Mouse (Mus musculus): ENCODE data around the gene Tshz2. TPM values are rescaled to one million over a fixed set of nuclear protein-coding genes. Genes with fewer than 3 reads are reported as not detected.

The Tshz2 gene
- polyA plus RNA-seq, 1 experiment: not detected

DNA sequence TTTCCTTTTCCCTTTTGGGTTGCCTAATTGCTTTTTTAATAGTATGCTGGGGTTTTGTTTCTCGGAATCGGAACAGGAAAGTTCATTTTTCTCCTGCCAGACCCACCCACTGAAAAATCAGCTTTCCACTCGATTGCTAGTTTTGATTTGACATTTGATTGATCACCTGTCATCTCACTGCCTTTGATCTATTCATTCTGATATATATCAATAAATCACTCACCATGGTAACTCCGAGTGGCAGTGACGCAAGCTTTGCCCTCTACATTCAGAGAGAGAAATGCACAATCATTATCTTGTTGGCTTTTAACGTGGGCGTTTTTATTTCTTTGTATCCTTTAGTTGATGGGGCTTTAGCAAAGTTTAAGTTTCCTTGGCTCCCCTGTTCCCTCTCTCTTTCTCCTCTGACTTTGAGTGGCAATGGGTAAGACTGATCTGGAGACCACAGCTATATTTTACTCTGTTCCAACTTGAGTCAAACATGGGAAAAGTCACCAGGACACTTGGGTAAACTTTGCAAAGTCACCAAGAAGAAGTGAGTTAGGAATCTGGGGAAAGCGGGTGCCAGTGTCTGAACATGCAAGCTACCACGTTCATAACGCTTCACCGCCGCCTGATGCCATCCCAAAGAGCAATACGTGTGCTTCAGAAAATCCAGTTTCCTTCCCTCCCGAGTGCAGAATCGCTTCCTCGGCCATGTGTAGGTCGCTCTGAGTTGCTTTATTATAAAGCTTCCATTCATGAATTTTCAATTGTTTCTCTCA lies 2.0 kb downstream of the Tshz2 start:
- H3K4me3 ChIP-seq (ENCODE audit: insufficient read depth, poor library complexity, severe bottlenecking): no peak overlapping the region

GRCm38 (mm10) chr2:169635428-169635827 lies 2.6 kb downstream of the Tshz2 start:
- TF ChIP-seq MYOD1 (IDR thresholded peaks at IDR 0.05; ENCODE audit: control insufficient read depth, insufficient read length, low read depth) (no peak), FOSL1 (IDR thresholded peaks at IDR 0.05; ENCODE audit: insufficient read depth, low read length, poor library complexity, severe bottlenecking) (no peak), CEBPB (IDR thresholded peaks at IDR 0.05; ENCODE audit: low read depth) (no peak), CTCF (IDR thresholded peaks at IDR 0.05; ENCODE audit: control insufficient read depth, insufficient read depth, insufficient read length) (no peak)
- H3K4me3 ChIP-seq (ENCODE audit: insufficient read depth, poor library complexity, severe bottlenecking): no peak overlapping the region
- H3K27me3 ChIP-seq (ENCODE audit: control insufficient read depth, insufficient read depth, insufficient read length): no peaks in the 10 kb centered on the region
- H3ac ChIP-seq (ENCODE audit: control insufficient read depth, insufficient read length, low read depth): no peak overlapping the region
- no peaks in the 10 kb centered on the region for H3K36me3 ChIP-seq (ENCODE audit: control insufficient read depth, insufficient read depth)
- H3K79me2 ChIP-seq (ENCODE audit: control insufficient read depth, insufficient read depth): no peaks in the 10 kb centered on the region
- H3K79me3 ChIP-seq (ENCODE audit: low read depth): no peaks in the 10 kb centered on the region

More for the DNA sequence above, 2.0 kb downstream of the Tshz2 start:
- Histone ChIP-seq H3K27me3 (ENCODE audit: control insufficient read depth, insufficient read depth, insufficient read length) (no peaks in the 10 kb centered on the region), H3K79me2 (ENCODE audit: control insufficient read depth, insufficient read depth) (no peaks in the 10 kb centered on the region), H3ac (ENCODE audit: control insufficient read depth, insufficient read length, low read depth) (no peak overlapping the region), H3K36me3 (ENCODE audit: control insufficient read depth, insufficient read depth) (no peaks in the 10 kb centered on the region), H3K79me3 (ENCODE audit: low read depth) (no peaks in the 10 kb centered on the region)
- TF ChIP-seq MYOG (IDR thresholded peaks at IDR 0.05; ENCODE audit: control insufficient read depth, extremely low read depth, insufficient read length) (no peak), MYOD1 (IDR thresholded peaks at IDR 0.05; ENCODE audit: control insufficient read depth, insufficient read length, low read depth) (no peak), MAX (IDR thresholded peaks at IDR 0.05) (no peak), FOSL1 (IDR thresholded peaks at IDR 0.05; ENCODE audit: insufficient read depth, low read length, poor library complexity, severe bottlenecking) (no peak), USF1 (IDR thresholded peaks at IDR 0.05; ENCODE audit: low read depth) (no peak), CTCF (IDR thresholded peaks at IDR 0.05; ENCODE audit: control insufficient read depth, insufficient read depth, insufficient read length) (no peak), CEBPB (IDR thresholded peaks at IDR 0.05; ENCODE audit: low read depth) (no peak)

- H3K4me3 ChIP-seq (ENCODE audit: insufficient read depth, poor library complexity, severe bottlenecking): no peak overlapping the region
Observed at GRCm38 (mm10) chr2:169636414-169636813, 3.6 kb downstream of the Tshz2 start.

DNA sequence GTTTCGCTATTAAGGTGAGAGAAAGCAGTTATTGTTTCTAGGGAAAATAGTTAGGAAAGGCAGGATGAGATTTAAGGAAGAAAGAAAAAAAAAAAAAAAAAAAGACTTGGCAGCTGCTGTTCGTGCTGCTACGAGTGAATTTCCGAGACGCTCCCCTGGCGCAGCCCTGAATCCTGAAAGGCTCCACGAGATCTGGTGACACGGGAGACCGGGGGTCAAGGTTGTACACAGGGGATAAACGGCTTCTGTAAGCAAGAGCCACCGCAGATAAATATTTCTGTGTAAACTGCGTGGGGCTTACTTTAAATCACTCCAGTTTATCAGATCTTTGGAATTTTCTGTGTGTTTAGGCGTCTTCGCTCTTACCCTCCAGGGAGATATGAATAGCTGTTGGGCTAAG lies 8.7 kb downstream of the Tshz2 start:
- Histone ChIP-seq H3ac (ENCODE audit: control insufficient read depth, insufficient read length, low read depth) (no peak overlapping the region), H3K79me3 (ENCODE audit: low read depth) (no peaks in the 10 kb centered on the region), H3K36me3 (ENCODE audit: control insufficient read depth, insufficient read depth) (no peaks in the 10 kb centered on the region), H3K79me2 (ENCODE audit: control insufficient read depth, insufficient read depth) (no peaks in the 10 kb centered on the region), H3K4me3 (ENCODE audit: insufficient read depth, poor library complexity, severe bottlenecking) (no peak overlapping the region), H3K27me3 (ENCODE audit: control insufficient read depth, insufficient read depth, insufficient read length) (no peaks in the 10 kb centered on the region)
- no peak for TF ChIP-seq MYOD1 (IDR thresholded peaks at IDR 0.05; ENCODE audit: control insufficient read depth, insufficient read length, low read depth)
- no peak for TF ChIP-seq FOSL1 (IDR thresholded peaks at IDR 0.05; ENCODE audit: insufficient read depth, low read length, poor library complexity, severe bottlenecking)

More at GRCm38 (mm10) chr2:169636414-169636813, 3.6 kb downstream of the Tshz2 start:
- H3K27me3 ChIP-seq (ENCODE audit: control insufficient read depth, insufficient read depth, insufficient read length): no peaks in the 10 kb centered on the region
- H3K36me3 ChIP-seq (ENCODE audit: control insufficient read depth, insufficient read depth): no peaks in the 10 kb centered on the region
- H3ac ChIP-seq (ENCODE audit: control insufficient read depth, insufficient read length, low read depth): no peak overlapping the region
- TF ChIP-seq MAX (IDR thresholded peaks at IDR 0.05) (no peak), CEBPB (IDR thresholded peaks at IDR 0.05; ENCODE audit: low read depth) (no peak), CTCF (IDR thresholded peaks at IDR 0.05; ENCODE audit: control insufficient read depth, insufficient read depth, insufficient read length) (no peak), MYOG (IDR thresholded peaks at IDR 0.05; ENCODE audit: control insufficient read depth, extremely low read depth, insufficient read length) (no peak), USF1 (IDR thresholded peaks at IDR 0.05; ENCODE audit: low read depth) (no peak), FOSL1 (IDR thresholded peaks at IDR 0.05; ENCODE audit: insufficient read depth, low read length, poor library complexity, severe bottlenecking) (no peak), MYOD1 (IDR thresholded peaks at IDR 0.05; ENCODE audit: control insufficient read depth, insufficient read length, low read depth) (no peak)
- no peaks in the 10 kb centered on the region for H3K79me2 ChIP-seq (ENCODE audit: control insufficient read depth, insufficient read depth)
- no peaks in the 10 kb centered on the region for H3K79me3 ChIP-seq (ENCODE audit: low read depth)

DNA sequence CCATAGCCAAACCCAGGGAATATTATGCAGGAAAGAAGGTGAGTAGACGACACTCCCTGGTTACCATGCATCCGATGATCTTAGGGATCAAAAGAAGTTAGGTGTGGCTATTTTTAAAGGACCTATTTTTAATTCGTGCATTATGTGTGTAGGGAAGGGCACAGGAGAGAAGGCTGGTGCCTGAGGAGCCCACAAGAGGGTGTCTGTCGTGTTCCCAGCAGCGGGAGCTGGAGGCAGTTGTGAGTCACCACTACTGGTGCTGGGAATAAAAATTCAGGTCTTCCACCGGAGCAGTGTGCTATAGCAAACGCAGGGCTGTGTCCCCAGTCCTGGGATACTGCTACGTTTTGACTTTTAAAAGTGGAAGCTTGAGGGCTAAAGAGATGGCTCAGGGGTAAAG lies 9.6 kb downstream of the Tshz2 start:
- no peaks in the 10 kb centered on the region for H3K36me3 ChIP-seq (ENCODE audit: control insufficient read depth, insufficient read depth)

DNA sequence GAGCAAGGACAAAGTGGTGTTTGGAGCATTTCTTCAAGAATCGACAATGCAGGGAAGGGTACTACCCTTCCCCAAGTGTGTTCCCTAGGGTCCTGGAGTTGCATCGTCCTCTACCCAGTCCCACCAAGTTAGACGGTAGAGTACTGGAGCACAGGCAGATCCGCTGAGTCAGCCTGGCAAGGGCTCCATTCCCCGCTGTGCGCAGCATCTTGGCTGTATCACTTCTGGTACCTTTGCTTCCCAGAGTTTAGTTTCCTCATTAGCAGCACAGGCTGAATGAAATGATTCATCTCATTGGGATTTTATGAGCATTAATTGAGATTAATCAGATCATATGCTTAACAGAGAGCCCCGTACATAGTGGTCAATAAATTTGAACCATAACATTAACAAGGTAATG lies 14.3 kb downstream of the Tshz2 start:
- no peaks in the 10 kb centered on the region for H3K27me3 ChIP-seq (ENCODE audit: control insufficient read depth, insufficient read depth, insufficient read length)
- no peak overlapping the region for H3K4me3 ChIP-seq (ENCODE audit: insufficient read depth, poor library complexity, severe bottlenecking)
- TF ChIP-seq CTCF (IDR thresholded peaks at IDR 0.05; ENCODE audit: control insufficient read depth, insufficient read depth, insufficient read length) (no peak), CEBPB (IDR thresholded peaks at IDR 0.05; ENCODE audit: low read depth) (no peak), MYOD1 (IDR thresholded peaks at IDR 0.05; ENCODE audit: control insufficient read depth, insufficient read length, low read depth) (no peak), MYOG (IDR thresholded peaks at IDR 0.05; ENCODE audit: control insufficient read depth, extremely low read depth, insufficient read length) (no peak), USF1 (IDR thresholded peaks at IDR 0.05; ENCODE audit: low read depth) (no peak), FOSL1 (IDR thresholded peaks at IDR 0.05; ENCODE audit: insufficient read depth, low read length, poor library complexity, severe bottlenecking) (no peak), MAX (IDR thresholded peaks at IDR 0.05) (no peak)
- H3ac ChIP-seq (ENCODE audit: control insufficient read depth, insufficient read length, low read depth): no peak overlapping the region
- no peaks in the 10 kb centered on the region for H3K36me3 ChIP-seq (ENCODE audit: control insufficient read depth, insufficient read depth)
- H3K79me3 ChIP-seq (ENCODE audit: low read depth): no peaks in the 10 kb centered on the region
- H3K79me2 ChIP-seq (ENCODE audit: control insufficient read depth, insufficient read depth): no peaks in the 10 kb centered on the region

More for the DNA sequence above, 9.6 kb downstream of the Tshz2 start:
- TF ChIP-seq MAX (IDR thresholded peaks at IDR 0.05) (no peak), FOSL1 (IDR thresholded peaks at IDR 0.05; ENCODE audit: insufficient read depth, low read length, poor library complexity, severe bottlenecking) (no peak), MYOD1 (IDR thresholded peaks at IDR 0.05; ENCODE audit: control insufficient read depth, insufficient read length, low read depth) (no peak), USF1 (IDR thresholded peaks at IDR 0.05; ENCODE audit: low read depth) (no peak), CEBPB (IDR thresholded peaks at IDR 0.05; ENCODE audit: low read depth) (no peak), MYOG (IDR thresholded peaks at IDR 0.05; ENCODE audit: control insufficient read depth, extremely low read depth, insufficient read length) (no peak), CTCF (IDR thresholded peaks at IDR 0.05; ENCODE audit: control insufficient read depth, insufficient read depth, insufficient read length) (no peak)
- H3K79me2 ChIP-seq (ENCODE audit: control insufficient read depth, insufficient read depth): no peaks in the 10 kb centered on the region
- no peaks in the 10 kb centered on the region for H3K27me3 ChIP-seq (ENCODE audit: control insufficient read depth, insufficient read depth, insufficient read length)
- no peaks in the 10 kb centered on the region for H3K79me3 ChIP-seq (ENCODE audit: low read depth)
- H3ac ChIP-seq (ENCODE audit: control insufficient read depth, insufficient read length, low read depth): no peak overlapping the region
- H3K4me3 ChIP-seq (ENCODE audit: insufficient read depth, poor library complexity, severe bottlenecking): no peak overlapping the region
